Mouse (Mus musculus) forebrain, postnatal 0 days (tissue): ENCODE data around the gene Rps3a1. TPM values are rescaled to one million over a fixed set of nuclear protein-coding genes. Genes with fewer than 3 reads are reported as not detected.

Experiments used
- ATAC-seq: fragments of 200-750 bp; cut with Nextera tagmentation; 2 replicates; pipeline ENCODE4 v1.8.0; 2017; ENCODE audit warnings: mild to moderate bottlenecking, moderate library complexity
- DNase-seq: peaks from one replicate; pipeline ENCODE4 v3.0.0-alpha.2; 2015
- H3K27ac ChIP-seq: fragments of 300-500 bp; sonication (generic); 2 replicates; pipeline ENCODE4 v1.5.1; 2014; ENCODE audit warnings: low read depth, mild to moderate bottlenecking, antibody characterized with exemption, low read length, moderate library complexity, mixed read lengths
- H3K27me3 ChIP-seq: fragments of 300-500 bp; sonication (generic); 2 replicates; pipeline ENCODE4 v1.6.1; 2014; ENCODE audit warnings: mild to moderate bottlenecking, low read length, mixed read lengths; ENCODE audit not compliant: insufficient read depth
- H3K36me3 ChIP-seq: fragments of 300-500 bp; sonication (generic); 2 replicates; pipeline ENCODE4 v1.6.1; 2014; ENCODE audit warnings: mild to moderate bottlenecking, moderate library complexity; ENCODE audit not compliant: insufficient read depth
- H3K4me1 ChIP-seq: fragments of 300-500 bp; sonication (generic); 2 replicates; pipeline ENCODE4 v1.6.1; 2014; ENCODE audit warnings: antibody characterized with exemption; ENCODE audit not compliant: insufficient read depth
- H3K4me2 ChIP-seq: fragments of 300-500 bp; sonication (generic); 2 replicates; pipeline ENCODE4 v1.6.1; 2014; ENCODE audit warnings: low read depth, mild to moderate bottlenecking, moderate library complexity
- H3K4me3 ChIP-seq: fragments of 300-500 bp; sonication (generic); 2 replicates; pipeline ENCODE4 v1.5.1; 2014; ENCODE audit warnings: low read depth, low read length, mixed read lengths
- H3K9ac ChIP-seq: fragments of 300-500 bp; sonication (generic); 2 replicates; pipeline ENCODE4 v1.6.1; 2014; ENCODE audit warnings: mild to moderate bottlenecking
- H3K9me3 ChIP-seq: fragments of 300-500 bp; sonication (generic); 2 replicates; pipeline ENCODE4 v1.6.1; 2016; ENCODE audit warnings: low read length
- CTCF ChIP-seq: sonication (generic); IDR thresholded peaks from 2 replicates; pipeline ENCODE4 v1.5.1; 2016; ENCODE audit warnings: antibody characterized with exemption, control low read depth, low read depth
- WGBS: fragments of 180-500 bp; shearing (Covaris S2); extraction: QIAGEN DNeasy Blood & Tissue Kit; methylation state at CpG from one replicate; pipeline ENCODE4 v1.1.7; 2014; 5-methylcytosine and 5-hydroxymethylcytosine counted together
- polyA plus RNA-seq: library from polyadenylated mRNA; unstranded; fragments of >200 nt; fragmentation: Nextera tagmentation; extraction: Ambion mirVana; gene quantifications from 2 replicates; pipeline ENCODE4 v1.2.1, GENCODE M21; 2015
- total RNA-seq: library from RNA; depleted of rRNA; stranded (reverse); fragments of >200 nt; gene quantifications from 2 replicates; pipeline ENCODE4 v1.2.3, GENCODE M21; 2014

Gene Rps3a1
- total and polyA plus RNA-seq, 2 experiments from 2014 or later: 709 to 996 TPM

DNA sequence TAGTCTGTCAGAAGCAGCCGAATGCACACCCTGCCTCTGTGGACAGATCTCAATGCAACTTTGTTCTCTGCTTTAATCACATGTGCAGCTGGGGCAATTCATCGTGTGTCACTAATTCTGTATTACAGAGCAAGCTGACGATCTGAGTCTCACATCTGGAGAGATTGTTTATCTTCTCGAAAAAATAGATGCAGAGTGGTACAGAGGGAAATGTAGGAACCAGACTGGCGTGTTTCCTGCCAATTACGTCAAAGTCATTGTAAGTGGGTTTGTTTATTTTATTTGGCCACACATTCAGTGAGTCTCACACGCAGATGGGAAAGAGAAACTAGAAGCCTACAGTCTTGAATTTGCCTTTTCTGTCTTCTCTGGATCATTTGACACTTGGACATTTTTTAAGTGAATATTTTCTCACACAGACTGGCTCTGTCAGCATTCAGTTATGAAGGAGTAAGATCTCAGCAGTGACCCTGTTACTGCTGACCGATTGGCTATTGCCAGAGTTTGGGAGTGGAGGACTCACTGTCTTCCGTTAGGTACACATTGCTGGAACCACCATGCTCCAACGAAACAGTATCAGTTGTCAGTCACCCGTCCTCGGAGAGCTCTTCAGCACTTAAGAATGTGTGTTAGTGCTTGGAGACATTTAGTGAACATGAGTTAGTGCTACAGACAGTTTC, 27.7 kb downstream of the Rps3a1 start:
- Histone ChIP-seq H3K4me2 (no peak overlapping the region), H3K4me3 (no peak overlapping the region), H3K27ac (no peak overlapping the region), H3K36me3 (peaks cover 5% of the 10 kb centered on the region; the same call in 1 of the 2 replicates), H3K9ac (no peak overlapping the region), H3K9me3 (no peaks in the 10 kb centered on the region), H3K4me1 (no peaks in the 10 kb centered on the region), H3K27me3 (no peaks in the 10 kb centered on the region)
- 59% methylated on average over 12 of the region's 12 CpGs for WGBS
- ATAC-seq (peak; percentile 83), DNase-seq (peak; percentile 33)
- no peak for TF ChIP-seq CTCF

DNA sequence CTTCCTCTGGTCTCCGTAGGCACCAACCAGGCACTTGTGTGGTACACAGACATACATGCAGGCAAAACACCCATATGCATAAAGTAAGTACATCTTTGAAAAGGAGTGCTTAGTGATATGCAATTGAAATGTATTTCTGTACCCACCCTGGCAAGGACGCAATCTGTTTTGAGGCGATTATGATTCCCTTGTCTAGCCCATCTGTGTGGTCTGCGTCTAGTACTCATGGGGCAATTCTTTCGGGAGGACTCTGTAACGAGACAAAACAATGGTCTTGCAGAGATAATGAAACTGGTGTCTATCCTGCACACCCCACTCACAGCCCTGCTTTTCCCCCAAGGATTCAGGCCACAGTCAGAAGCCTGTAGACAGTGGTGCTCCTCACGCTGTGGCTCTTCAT, 29.7 kb downstream of the Rps3a1 start:
- TF ChIP-seq CTCF: no peak
- Histone ChIP-seq H3K9ac (no peak overlapping the region), H3K36me3 (peaks cover 5% of the 10 kb centered on the region; the same call in 1 of the 2 replicates), H3K4me3 (no peak overlapping the region), H3K4me2 (no peak overlapping the region), H3K4me1 (no peaks in the 10 kb centered on the region), H3K9me3 (no peaks in the 10 kb centered on the region), H3K27ac (no peak overlapping the region), H3K27me3 (no peaks in the 10 kb centered on the region)
- ATAC-seq (peak; percentile 14; the same call in 1 of the 2 replicates), DNase-seq (no peak)
- WGBS: 66% methylated on average over 7 of the region's 7 CpGs

DNA sequence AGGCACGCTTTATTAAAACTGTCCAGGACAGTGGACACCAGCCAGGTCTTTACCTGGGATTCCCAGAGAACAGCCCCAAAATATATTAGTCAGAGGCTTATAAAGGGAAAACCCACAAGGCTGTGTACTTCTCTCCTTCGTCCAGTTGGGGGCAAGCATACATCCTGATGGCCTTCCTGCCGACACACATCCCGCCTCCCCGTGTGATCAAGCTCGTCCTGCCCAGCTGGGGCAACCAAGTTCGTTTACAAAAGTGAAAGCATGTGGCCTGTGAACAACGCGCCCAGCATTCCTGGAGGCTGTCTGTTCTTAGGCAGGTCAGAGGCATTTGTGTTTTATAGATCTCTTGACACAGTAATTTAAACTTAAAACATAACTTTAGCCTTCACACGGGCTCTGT, 32.4 kb downstream of the Rps3a1 start:
- DNase-seq (no peak), ATAC-seq (no peak)
- peak; percentile 43 for TF ChIP-seq CTCF
- Histone ChIP-seq H3K4me2 (no peak overlapping the region), H3K9ac (no peak overlapping the region), H3K27ac (no peak overlapping the region), H3K9me3 (no peaks in the 10 kb centered on the region), H3K4me3 (no peak overlapping the region), H3K4me1 (no peaks in the 10 kb centered on the region), H3K27me3 (no peaks in the 10 kb centered on the region), H3K36me3 (no peaks in the 10 kb centered on the region)
- WGBS: 26% methylated on average over 10 of the region's 10 CpGs

DNA sequence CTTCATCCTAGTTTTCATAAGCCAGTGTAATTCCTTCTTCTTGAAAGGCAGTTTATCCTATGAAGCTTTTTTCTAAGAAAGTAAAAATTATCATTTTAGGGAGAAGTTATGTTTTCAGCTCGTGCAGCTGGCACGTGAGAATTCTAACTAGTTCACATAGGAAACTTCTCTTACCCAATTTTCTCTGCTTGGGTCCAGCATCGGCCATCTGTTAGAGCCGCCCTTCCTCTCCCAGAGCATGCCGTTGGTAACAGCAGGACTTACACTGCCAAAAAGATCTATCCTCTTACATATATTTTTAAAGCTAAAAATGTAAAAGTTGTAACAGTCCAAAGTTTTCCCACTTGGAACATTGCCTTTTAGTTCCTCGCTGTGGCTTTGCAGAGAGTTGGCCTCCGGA, 33.4 kb downstream of the Rps3a1 start:
- 78% methylated on average over 7 of the region's 7 CpGs for WGBS
- Histone ChIP-seq H3K4me1 (no peaks in the 10 kb centered on the region), H3K27me3 (no peaks in the 10 kb centered on the region), H3K36me3 (no peaks in the 10 kb centered on the region), H3K27ac (no peak overlapping the region), H3K4me2 (no peak overlapping the region), H3K4me3 (no peak overlapping the region), H3K9me3 (no peaks in the 10 kb centered on the region), H3K9ac (no peak overlapping the region)
- DNase-seq (no peak), ATAC-seq (no peak)
- TF ChIP-seq CTCF: no peak

DNA sequence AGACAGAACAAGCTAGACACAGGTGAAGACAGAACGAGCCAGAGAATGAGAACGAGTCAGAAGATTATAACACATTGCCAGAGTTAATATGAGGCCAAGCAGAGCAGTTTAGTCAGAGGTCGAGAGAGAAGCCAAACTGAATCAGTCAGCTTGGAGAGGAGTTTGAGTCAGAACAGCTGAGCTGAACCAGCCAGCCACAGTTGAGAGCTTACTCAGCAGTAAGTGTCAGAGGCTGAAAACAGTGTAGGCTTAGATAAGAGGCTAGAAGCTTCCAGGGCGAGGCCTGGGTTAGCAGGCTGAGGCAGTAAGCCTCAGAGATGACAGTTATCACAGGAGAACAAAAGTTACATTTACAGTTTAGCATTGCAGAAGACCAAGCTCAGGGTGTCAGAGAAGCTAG, 33.9 kb downstream of the Rps3a1 start:
- H3K27ac ChIP-seq: no peak overlapping the region
- no peak for TF ChIP-seq CTCF
- no peaks in the 10 kb centered on the region for H3K4me1 ChIP-seq
- no peak overlapping the region for H3K4me3 ChIP-seq
- DNase-seq (no peak), ATAC-seq (no peak)
- no peaks in the 10 kb centered on the region for H3K27me3 ChIP-seq
- H3K36me3 ChIP-seq: no peaks in the 10 kb centered on the region
- H3K9ac ChIP-seq: no peak overlapping the region
- H3K9me3 ChIP-seq: no peaks in the 10 kb centered on the region
- WGBS: 82% methylated on average over 4 of the region's 4 CpGs
- H3K4me2 ChIP-seq: no peak overlapping the region

DNA sequence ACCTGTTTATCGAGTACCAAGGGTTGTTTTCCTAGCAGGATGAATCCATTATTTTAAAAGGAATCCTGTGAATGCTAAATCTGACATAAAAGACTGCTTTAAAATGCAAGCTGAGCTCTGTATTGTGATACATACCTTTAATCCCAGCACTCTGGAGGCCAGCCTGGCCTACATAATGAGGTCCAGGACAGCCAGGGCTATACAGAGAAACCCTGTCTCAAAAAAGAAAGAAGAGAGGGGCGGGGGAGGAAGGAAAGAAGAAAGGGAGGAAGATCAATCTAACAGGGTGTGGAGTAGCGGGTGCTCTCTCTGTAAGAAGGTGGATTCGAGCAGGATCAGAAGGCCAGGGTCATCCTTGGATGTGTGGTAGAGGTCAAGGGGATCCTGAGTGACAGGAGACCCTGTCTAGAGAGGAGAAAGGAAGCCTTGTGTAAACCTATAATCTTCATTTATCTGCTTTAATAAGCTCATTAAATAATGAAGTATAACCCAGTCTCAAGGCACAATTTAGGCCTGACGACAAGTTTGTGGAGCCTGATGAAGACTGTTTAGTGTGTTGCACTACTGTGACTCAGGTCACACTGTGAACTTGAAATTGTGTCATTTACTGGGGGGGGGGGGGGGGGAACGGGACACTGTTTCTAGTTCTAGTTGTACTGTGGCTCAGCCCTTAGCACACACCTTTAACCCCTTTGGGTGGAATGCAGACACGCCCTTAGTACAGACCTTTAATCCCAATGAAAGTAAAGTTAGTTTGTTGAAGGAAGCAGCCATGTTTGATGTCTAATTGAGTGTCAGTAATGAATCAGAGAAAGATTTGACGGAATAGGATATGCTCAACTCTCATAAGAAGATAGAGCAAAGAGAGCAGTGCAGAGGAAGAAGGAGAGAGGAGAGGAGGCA, 34.6 kb downstream of the Rps3a1 start:
- H3K4me3 ChIP-seq: no peak overlapping the region
- DNase-seq (no peak), ATAC-seq (no peak)
- H3K36me3 ChIP-seq: no peaks in the 10 kb centered on the region
- H3K27ac ChIP-seq: no peak overlapping the region
- no peaks in the 10 kb centered on the region for H3K4me1 ChIP-seq
- H3K4me2 ChIP-seq: no peak overlapping the region
- no peaks in the 10 kb centered on the region for H3K27me3 ChIP-seq
- no peak for TF ChIP-seq CTCF
- H3K9ac ChIP-seq: no peak overlapping the region
- 48% methylated on average over 8 of the region's 8 CpGs for WGBS
- no peaks in the 10 kb centered on the region for H3K9me3 ChIP-seq

DNA sequence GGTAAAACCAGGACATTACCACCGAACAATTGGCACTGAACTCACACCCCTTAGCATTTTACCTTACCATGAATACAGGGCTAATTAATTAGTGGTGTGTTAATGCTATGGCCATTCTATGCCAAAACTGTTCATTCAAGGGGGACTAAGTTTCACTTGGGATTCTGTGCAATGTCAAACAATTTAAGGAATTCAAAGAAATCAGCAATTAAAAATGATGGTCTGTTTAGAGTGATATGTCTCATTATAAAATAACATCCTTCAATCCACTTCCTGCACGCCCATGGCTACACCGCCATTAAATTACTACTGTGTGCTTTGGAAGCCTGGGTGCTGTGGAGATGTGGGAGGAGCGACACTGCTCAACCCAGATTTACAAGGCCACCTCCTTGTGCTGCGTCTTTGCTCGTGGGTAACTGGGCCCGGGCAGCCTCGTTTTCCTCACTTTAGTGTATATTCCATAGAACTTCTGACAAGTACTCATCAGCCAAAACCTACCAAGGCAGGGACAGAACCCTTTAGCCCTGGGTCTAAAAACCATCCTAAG, 36.3 kb downstream of the Rps3a1 start:
- Histone ChIP-seq H3K4me1 (no peaks in the 10 kb centered on the region), H3K4me3 (no peak overlapping the region), H3K36me3 (peaks cover 5% of the 10 kb centered on the region; the same call in 1 of the 2 replicates), H3K4me2 (no peak overlapping the region), H3K27ac (no peak overlapping the region), H3K9me3 (no peaks in the 10 kb centered on the region), H3K9ac (no peak overlapping the region), H3K27me3 (no peaks in the 10 kb centered on the region)
- no peak for TF ChIP-seq CTCF
- WGBS: 51% methylated on average over 8 of the region's 8 CpGs
- ATAC-seq (no peak), DNase-seq (no peak)
